Mouse (Mus musculus): Measurements from ENCODE around the gene Abcf1. TPM values are rescaled to one million over a fixed set of nuclear protein-coding genes. Genes with fewer than 3 reads are reported as not detected.
"Not testable (repeated sequence)": the region's sequence is repeated elsewhere in the genome, so short reads cannot be mapped to it uniquely, and the experiment has no call there.

Gene Abcf1
- total RNA-seq, 2 experiments from 2014 or later, result 74.4 to 165 TPM

DNA sequence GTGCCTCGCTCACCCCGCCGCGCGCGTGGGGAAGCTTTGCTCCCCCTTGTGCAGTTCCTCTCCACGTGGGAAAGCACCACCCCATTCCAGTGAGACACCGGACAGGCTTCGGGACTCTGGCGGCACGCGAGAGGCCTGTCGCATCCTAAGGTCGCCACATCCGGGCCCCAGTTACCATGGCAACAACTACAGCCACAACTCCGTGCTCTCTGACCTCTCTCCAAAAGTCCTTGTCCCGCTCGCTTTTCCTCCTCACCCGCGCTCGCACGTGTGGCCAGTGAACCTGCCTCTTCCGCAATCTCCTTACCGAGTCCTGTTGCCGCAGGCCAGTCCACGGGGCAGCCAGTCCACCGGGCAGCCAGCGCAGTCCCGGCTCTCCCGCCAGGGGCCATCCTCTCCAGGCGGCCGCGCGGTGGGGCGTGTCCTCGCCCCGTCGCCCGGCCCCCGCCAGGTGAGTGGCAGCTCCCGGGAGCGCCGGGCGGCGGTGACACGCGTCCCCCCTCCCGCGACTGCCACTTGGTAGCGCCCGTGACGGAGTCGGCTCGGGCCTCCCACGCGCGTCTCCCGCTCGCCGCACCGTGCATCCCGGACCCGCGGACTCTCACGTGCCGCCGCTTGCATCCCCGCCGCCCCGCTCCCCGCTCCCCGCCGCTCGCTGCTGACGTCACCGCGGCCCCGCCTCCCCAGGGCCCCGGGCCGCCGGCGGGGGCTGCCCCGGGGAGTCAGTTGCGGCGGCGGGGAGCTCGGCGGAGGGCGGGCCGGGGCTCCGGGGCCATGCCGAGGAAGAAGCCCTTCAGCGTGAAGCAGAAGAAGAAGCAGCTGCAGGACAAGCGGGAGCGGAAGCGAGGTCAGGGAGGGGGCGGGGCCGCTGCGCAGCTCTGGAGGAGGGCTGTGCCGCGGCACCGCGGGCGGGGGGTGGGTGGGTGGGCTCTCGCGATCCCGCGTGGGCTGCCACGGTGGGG, 10.1 kb upstream of the Abcf1 start, which contains the start of the genes Gnl1 and Prr3:
Gene Gnl1 (plus strand): TSS at position 451 of the 962 bp plus-strand sequence.
Gene Prr3 (minus strand): TSS at position 836 of the 962 bp plus-strand sequence.
- peak; percentile 79 for ATAC-seq (replicated peaks; ENCODE audit: poor library complexity, severe bottlenecking)

DNA sequence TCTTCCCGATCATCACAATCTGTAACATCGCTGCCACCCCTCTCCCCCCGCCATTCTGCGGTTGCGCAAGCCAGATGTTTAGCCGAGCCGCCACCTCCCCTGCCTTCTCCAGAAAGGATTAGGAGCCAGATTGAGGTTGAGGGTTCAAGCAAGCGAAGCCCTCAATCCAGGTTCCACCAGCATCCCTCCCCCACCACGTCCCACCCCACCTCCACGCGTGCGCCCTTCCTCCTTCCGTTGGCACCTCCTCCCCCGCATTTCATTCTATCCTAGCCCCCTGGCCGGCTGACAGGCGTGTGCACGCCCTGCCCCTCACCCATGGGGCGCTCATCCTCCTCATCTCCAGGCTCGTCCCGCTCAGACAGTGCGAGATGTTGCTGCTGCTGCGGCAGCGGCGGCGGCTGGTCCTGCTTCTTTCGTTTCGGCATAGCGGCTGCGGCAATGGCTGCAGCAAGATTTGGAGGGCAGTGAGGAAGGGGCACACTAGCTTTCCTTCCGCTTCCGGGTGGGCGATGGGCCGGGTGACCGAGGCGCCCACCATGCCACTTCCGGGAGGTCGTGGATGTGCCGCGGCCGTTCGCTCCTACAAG, 9.3 kb upstream of the Abcf1 start:
- peak; percentile 11 for ATAC-seq (replicated peaks; ENCODE audit: poor library complexity, severe bottlenecking)

DNA sequence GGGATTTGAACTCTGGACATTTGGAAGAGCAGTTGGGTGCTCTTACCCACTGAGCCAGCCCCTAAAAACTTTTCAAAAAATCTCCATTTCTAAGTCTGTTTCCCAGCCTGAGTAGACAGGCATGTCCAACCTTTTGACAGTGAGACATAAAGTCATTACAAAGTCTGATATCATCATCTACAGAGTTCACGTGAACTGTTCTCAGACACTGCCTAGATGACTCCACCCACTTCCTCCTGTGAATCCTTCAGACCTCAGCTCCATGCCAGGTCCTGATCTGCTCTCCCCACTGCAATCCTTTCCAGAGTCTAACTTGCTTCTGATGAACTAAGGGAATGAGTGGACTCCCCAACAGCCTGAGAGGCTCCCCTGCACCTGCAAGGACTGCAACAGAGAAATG, 2.6 kb upstream of the Abcf1 start:
- ATAC-seq (replicated peaks; ENCODE audit: poor library complexity, severe bottlenecking), result no peak

DNA sequence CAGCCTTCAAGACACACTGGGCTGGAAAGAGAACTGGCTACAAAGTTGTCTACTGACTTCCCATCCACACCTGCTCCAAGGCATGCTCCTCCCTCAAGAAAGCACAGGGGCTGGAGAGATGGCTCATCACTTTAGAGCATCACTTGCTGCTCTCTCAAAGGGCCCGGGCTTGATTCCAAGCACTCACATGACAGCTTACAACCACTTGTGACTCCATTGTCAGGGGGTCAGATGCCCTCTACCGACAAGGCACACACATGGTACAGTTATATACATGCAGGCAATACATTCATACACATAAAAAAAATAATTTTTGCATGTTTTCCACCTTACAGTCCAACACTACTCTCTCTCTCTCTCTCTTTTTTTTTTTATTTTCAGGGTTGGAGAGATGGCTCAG, 1.9 kb downstream of the Abcf1 start:
- no peak for ATAC-seq (replicated peaks; ENCODE audit: poor library complexity, severe bottlenecking)

DNA sequence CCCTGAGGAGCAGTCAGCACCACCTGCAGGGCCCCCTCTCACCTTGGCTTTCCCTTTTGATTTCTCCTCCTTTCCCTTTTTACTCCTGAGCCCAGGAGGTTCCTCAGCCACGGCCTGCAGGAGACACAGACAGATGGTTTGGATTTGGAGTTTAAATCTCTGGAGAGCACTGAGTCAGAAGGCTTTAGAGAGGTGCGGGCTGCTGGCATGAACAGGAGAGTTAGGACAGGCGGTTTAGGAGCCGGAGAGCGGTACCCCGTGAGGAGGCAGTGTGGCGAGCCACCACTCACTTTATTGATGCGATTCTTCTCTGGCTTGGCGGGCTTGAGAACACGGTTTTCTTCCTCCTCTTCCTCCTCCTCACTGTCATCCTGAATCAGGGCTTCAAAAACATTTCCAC, 6.3 kb downstream of the Abcf1 start:
- ATAC-seq (replicated peaks; ENCODE audit: poor library complexity, severe bottlenecking), result no peak

DNA sequence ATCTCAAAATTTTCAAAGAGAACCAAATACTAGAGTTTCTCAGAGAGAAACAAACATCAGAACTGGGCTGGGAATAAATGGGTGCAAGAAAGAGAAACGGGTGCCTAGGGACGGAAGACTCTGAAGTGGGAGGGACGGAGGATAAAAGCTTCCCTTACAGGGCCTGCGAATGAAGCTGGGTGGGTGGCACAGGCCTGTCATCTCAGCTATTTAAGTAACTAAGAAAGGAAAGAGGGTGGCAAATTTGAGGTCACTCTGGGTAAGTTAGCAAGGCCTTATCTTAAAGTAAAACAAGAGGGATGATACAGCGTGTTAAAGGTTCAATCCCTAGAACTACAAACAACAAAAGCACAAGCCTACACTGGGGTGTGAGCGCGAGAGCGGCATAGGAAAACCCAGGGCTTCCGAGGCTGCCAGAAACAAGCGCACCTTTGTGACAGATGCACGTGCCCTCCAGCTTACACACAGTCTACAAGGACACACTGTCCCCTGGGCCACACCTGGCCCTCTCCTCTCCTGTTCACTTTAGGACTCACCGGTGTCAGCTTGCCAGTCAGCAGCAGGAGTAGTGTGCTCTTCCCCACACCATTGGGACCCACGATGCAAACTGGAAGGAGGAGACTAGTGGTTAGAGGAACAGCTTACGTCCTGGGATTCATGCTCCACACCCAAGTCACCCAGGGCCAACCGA, 10.9 kb downstream of the Abcf1 start:
- no peak for ATAC-seq (replicated peaks; ENCODE audit: poor library complexity, severe bottlenecking)

DNA sequence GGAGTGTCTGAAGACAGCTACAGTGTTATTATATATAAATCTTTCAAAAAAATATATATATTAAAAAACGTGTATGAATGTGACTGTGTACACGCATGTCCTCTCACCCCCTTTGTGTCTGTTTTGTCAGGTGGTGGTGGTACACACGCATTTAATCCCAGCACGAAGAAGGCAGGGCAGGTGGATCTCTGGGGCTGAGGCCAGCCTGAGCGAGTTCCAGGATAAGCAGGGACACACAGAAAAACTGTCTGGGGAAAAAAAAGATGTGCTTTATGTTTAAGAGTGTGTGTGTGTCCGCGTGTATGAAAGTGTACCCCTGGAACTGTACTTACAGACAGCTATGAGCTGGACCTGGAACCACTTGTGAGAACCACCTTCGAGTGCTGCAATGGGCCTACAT, 14.9 kb downstream of the Abcf1 start:
- no peak for ATAC-seq (replicated peaks; ENCODE audit: poor library complexity, severe bottlenecking)

DNA sequence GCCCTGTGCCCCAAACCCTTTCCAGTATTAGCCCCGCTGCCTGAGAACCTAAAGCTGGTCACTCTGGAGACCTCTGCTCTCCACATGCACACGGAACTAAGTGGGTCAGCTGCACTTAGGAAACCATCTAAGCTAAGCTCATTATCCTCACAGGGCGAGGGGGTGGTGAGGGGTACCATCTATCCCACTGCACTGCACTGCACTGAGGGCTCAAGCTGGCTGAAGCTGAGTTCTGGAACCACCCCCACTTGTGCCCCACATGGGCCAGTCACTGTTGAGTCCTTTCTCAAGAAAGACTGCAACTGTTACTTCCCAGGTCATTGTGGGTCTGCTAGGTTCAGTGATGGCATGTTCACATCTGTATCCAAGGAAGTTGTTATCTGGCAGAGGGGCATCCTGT, 17.0 kb downstream of the Abcf1 start:
- not testable (repeated sequence) for ATAC-seq (replicated peaks; ENCODE audit: poor library complexity, severe bottlenecking)

DNA sequence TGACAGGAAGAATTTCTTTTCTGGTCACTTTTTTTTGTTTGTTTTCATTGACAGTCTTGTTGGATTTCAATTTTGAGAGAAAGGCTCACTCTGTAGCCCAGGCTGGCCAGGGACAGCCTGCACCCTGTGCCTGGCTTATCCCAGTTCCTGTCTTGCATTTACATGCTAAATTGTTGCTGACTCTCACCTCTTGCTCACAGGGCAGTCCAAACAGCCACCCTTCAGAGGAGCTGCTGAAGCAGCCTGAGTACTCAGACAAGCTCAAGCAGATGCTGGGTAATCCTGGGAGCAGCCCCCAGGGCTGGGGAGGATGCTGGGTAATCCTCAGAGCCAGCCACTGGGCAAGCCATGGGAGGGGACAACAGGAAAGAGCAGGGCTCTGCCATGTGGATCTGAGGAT, 18.6 kb downstream of the Abcf1 start:
- ATAC-seq (replicated peaks; ENCODE audit: poor library complexity, severe bottlenecking), result not testable (repeated sequence)

DNA sequence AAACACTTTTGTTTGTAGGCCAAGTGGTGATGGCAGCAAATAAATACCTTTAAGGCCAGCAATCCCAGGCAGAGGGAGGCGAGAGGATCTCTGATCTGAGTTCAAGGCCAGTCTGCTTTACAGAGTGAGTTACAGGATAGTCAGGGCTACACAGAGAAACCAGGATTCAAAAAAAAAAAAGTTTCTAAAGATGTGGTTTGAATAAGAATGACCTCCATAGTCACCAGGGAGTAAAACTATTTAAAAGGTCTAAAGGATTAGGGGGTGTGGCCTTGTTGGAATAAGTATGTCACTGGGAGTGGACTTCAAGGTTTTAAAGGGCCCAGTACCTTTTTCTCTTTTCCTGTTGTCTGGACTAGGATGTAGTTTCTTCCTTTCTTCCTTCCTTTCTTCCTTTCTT, 29.6 kb downstream of the Abcf1 start:
- no peak for ATAC-seq (replicated peaks; ENCODE audit: poor library complexity, severe bottlenecking)

DNA sequence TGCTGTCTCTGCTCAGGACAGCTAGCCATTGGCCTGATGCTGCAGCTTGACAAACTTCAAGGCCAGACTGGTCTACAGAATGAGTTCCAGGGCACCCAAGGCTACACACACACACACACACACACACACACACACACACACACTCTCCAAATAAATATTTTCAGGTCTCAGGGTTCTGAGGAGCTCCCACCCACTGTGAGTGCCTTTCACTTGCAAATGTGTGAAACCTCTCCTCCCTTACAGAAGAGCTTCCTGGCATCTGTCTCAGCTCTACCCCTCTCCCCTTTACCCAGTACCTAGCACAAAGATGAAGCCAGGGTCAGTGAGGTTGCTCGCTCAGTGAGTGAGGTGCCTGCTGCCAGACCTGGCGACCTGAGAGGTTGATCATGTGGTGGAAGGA, 30.5 kb downstream of the Abcf1 start:
- no peak for ATAC-seq (replicated peaks; ENCODE audit: poor library complexity, severe bottlenecking)

DNA sequence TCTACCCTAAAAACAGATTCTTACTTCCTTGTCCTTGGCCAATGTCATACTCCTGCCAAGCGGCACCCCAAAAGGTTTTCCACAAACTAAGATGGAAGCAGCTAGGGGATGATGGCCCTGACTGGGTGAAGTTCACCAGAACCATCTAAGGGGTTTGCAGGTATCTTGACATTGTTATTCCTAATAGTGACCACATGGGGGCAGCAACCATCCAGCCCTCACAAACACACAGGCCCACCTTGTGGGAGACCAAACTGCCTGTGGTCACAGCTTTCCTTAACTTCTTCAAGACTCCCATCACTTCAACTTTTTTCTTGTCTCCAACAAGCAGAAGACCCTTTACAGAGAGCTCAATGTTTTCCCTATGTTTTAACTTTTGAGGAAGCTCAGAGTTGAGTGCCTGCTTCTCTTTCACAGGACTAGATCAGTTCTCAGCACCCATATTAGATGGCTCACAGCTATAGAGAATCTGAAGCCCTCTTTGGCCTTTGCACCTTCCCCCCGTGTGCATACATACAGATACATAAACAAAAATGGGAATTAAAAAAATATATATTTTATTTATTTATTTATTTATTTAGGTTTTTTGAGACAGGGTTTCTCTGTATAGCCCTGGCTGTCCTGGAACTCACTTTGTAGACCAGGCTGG, 31.7 kb downstream of the Abcf1 start:
- ATAC-seq (replicated peaks; ENCODE audit: poor library complexity, severe bottlenecking), result peak; percentile 93

DNA sequence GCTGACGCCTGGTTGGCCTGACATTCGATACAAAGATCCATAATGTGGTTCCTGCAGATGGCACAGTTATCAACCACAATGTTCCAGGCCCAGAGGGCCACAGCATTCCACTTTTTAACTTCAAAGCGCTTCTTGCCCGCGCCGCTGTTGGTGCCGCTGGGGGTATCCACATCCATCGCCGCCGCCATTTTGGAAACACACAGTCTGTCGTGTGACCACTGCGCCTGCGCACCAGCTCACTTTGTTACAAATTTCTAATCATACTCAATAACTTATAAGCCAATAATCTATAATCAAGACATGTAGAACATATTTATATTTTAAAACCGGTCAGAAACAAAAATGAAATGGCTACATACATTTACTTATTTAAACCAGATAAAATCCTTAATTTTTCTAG, 33.8 kb downstream of the Abcf1 start:
- ATAC-seq (replicated peaks; ENCODE audit: poor library complexity, severe bottlenecking), result peak; percentile 74

DNA sequence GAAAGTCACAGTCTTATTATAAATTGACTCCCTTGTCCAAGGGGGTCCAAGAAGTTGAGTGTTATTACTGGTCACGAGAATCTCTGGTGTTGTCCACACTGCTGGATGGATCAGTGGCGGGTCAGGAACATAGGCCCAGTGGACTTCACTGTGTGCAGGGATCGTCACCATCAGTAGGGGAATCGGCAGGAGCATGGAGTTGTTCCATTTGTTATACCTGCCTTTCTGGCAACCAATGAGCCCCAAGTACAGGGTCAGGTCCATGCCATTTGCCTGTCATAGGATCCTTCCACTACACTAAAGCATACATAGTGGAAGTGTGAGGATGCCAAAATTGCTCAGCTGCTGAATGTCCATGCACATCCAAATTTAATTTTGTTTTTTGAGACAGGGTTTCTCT, 37.0 kb downstream of the Abcf1 start:
- ATAC-seq (replicated peaks; ENCODE audit: poor library complexity, severe bottlenecking), result no peak

DNA sequence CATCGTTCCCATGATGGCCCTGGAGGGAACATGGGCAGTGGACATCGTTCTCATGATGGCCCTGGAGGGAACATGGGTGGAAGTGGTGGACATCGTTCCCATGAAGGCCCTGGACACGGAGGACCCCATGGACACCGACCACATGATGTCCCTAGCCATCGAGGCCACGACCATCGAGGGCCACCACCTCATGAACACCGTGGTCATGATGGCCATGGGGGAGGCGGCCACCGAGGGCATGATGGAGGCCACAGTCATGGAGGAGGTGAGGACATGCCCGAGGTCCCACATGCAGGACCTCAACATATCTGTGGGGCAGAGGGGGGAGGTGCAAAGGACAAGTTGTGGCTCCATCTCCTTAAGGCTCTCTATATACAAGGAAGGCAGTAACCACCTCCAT, 38.9 kb downstream of the Abcf1 start:
- no peak for ATAC-seq (replicated peaks; ENCODE audit: poor library complexity, severe bottlenecking)

DNA sequence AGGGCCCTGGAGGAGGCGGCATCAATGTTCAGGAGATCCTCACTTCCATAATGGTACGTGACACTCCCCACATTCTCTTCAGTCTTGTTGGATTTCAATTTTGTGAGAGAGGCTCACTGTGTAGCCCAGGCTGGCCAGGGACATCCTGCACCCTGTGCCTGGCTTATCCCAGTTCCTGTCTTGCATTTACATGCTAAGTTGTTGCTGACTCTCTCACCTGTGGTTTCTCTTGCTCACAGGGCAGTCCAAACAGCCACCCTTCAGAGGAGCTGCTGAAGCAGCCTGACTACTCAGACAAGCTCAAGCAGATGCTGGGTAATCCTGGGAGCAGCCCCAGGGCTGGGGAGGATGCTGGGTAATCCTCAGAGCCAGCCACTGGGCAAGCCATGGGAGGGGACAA, 40.0 kb downstream of the Abcf1 start:
- no peak for ATAC-seq (replicated peaks; ENCODE audit: poor library complexity, severe bottlenecking)

DNA sequence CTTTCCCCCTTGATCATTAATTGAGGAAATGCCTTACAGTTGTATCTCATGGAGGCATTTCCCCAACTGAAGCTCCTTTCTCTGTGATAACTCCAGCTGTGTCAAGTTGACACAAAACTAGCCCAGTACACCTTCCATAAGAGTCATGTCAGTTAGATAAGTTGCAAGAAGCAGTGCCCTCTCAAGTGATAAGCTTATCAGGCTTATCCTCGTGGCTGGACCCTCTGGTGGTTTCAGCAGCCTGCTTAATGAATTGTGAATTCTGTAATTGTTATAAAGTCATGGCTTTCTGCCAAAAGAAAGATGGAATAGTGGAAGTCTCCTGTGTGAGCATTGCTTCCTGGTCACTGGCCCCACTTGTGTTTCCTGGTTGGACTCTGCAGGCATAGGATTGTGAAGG, 42.1 kb downstream of the Abcf1 start:
- ATAC-seq (replicated peaks; ENCODE audit: poor library complexity, severe bottlenecking), result no peak

DNA sequence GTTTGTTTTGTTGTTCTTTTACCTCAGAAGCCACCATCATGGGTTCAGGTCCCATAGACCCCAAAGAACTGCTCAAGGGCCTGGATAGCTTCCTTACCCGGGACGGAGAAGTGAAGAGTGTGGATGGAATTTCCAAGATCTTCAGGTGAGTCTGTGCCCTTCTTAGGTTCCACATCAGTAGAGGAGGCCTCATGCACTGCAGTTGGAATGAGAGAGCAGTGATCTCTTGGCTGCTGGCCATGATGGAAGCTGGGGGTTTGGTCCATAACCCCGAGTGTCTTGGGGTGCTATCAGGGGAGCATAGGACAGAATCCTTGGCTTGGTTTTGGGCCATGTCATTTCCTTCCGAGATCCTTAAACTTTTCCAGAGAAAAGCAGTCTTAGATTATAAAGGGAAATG, 46.3 kb downstream of the Abcf1 start:
- no peak for ATAC-seq (replicated peaks; ENCODE audit: poor library complexity, severe bottlenecking)

DNA sequence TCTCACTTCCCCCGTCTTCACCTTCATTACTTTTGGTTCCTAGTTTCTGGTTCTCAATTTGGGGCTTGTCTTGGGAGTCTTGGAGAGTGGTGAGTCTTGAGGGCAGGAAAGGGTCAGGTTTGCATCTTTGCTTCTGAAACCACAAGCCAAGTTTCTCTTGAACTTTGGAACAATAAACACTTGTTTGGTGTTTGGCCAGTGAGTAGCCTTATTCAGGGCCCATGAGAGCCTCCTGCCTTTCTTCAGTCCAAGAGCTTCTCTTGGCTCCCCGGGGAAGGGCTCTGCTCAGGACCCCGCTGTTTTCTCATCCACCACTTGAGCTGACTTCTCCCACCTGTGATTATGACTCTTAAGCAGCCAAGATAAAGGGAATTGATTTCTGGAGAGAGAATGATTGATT, 47.0 kb downstream of the Abcf1 start:
- peak; percentile 44 for ATAC-seq (replicated peaks; ENCODE audit: poor library complexity, severe bottlenecking)

DNA sequence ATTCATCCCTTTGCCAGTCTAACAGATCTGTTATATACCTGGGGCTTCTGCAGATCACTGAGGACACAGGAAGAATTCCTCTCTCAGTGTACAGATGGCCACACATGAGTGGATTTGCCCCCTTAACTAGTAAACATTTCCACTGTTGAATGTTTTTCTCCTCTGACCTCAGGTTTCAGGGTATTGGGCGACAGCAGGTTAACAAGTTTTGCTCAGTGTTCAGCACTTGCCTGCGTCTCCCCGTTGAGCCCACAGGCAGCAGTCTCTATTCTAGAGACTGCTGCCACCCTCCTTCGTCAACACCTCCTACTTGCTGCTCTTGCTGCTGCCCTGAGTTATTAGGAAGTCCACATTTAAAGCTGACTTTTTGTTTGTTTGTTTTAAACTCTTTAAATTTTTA, 47.9 kb downstream of the Abcf1 start:
- ATAC-seq (replicated peaks; ENCODE audit: poor library complexity, severe bottlenecking), result no peak

Data from granulocyte monocyte progenitor cell, adult 5-6 weeks (primary cell).